Mouse (Mus musculus) E14TG2a.4 (cell line): ENCODE measurements around the gene Gorasp1.

Experiments used
- H3K27me3 ChIP-seq: 2 replicates; pipeline ENCODE4 v1.6.1; 2014; ENCODE audit warnings: low read length, control low read depth; ENCODE audit not compliant: insufficient read depth
- H3K36me3 ChIP-seq: 2 replicates; pipeline ENCODE4 v1.6.1; 2014; ENCODE audit warnings: low read length, control low read depth; ENCODE audit not compliant: insufficient read depth
- H3K4me1 ChIP-seq: replicated peaks from 2 replicates; pipeline ENCODE4 v1.6.1; 2014; ENCODE audit warnings: low read depth, low read length, control low read depth
- H3K4me3 ChIP-seq: replicated peaks from 2 replicates; pipeline ENCODE4 v1.5.1; 2014; ENCODE audit warnings: mild to moderate bottlenecking, low read length
- H3K9me3 ChIP-seq: 2 replicates; pipeline ENCODE4 v1.6.1; 2014; ENCODE audit warnings: low read length, control low read depth
- CTCF ChIP-seq: conservative IDR thresholded peaks from 2 replicates; pipeline ENCODE4 v1.5.1; 2014; ENCODE audit warnings: low read length
- NANOG ChIP-seq: IDR thresholded peaks from 2 replicates; pipeline ENCODE4 v1.6.1; 2014; ENCODE audit warnings: borderline replicate concordance, low read length, mixed read lengths
- POU5F1 ChIP-seq: IDR thresholded peaks from 2 replicates; pipeline ENCODE4 v1.6.1; 2014; ENCODE audit warnings: low read length, borderline replicate concordance

The Gorasp1 gene

GRCm38 (mm10) chr9:119975286-119975685 is 37.9 kb upstream of the Gorasp1 start:
- Histone ChIP-seq H3K36me3 (peaks cover 67% of the 10 kb centered on the region), H3K27me3 (no peaks in the 10 kb centered on the region), H3K4me1 (peaks cover 98% of the 10 kb centered on the region), H3K4me3 (no peak overlapping the region), H3K9me3 (no peaks in the 10 kb centered on the region)
- TF ChIP-seq CTCF (no peak), NANOG (no peak)

- Histone ChIP-seq H3K27me3 (no peaks in the 10 kb centered on the region), H3K36me3 (peaks cover 68% of the 10 kb centered on the region), H3K9me3 (no peaks in the 10 kb centered on the region), H3K4me3 (peak overlapping the region; percentile 77), H3K4me1 (peaks cover 99% of the 10 kb centered on the region)
- TF ChIP-seq NANOG: no peak
- no peak for TF ChIP-seq POU5F1
- peak; percentile 71 for TF ChIP-seq CTCF
Measured at GRCm38 (mm10) chr9:119974609-119975008, 37.2 kb upstream of the Gorasp1 start.

GRCm38 (mm10) chr9:119973869-119974520 is 36.6 kb upstream of the Gorasp1 start:
- Histone ChIP-seq H3K27me3 (no peaks in the 10 kb centered on the region), H3K4me3 (peak overlapping the region; percentile 77), H3K36me3 (peaks cover 64% of the 10 kb centered on the region), H3K9me3 (no peaks in the 10 kb centered on the region), H3K4me1 (peaks cover 95% of the 10 kb centered on the region)
- TF ChIP-seq CTCF (peak; percentile 82), NANOG (no peak)

GRCm38 (mm10) chr9:119973281-119973680 is 35.9 kb upstream of the Gorasp1 start:
- H3K4me3 ChIP-seq: peak overlapping the region; percentile 77
- H3K27me3 ChIP-seq: no peaks in the 10 kb centered on the region
- H3K36me3 ChIP-seq: peaks cover 62% of the 10 kb centered on the region
- peaks cover 88% of the 10 kb centered on the region for H3K4me1 ChIP-seq
- no peaks in the 10 kb centered on the region for H3K9me3 ChIP-seq
- no peak for TF ChIP-seq NANOG
- TF ChIP-seq POU5F1: no peak
- no peak for TF ChIP-seq CTCF

- H3K9me3 ChIP-seq: no peaks in the 10 kb centered on the region
- peaks cover 86% of the 10 kb centered on the region for H3K4me1 ChIP-seq
- H3K4me3 ChIP-seq: 0 out of 2 replicates have a peak overlapping the region, but pooled peaks have one; percentile 77
Measured at GRCm38 (mm10) chr9:119972582-119972981, 35.2 kb upstream of the Gorasp1 start.

GRCm38 (mm10) chr9:119972166-119972565 is 34.8 kb upstream of the Gorasp1 start:
- H3K4me3 ChIP-seq: peak overlapping the region; percentile 50; the same call in 1 of the 2 replicates
- H3K9me3 ChIP-seq: no peaks in the 10 kb centered on the region
- no peaks in the 10 kb centered on the region for H3K27me3 ChIP-seq
- H3K4me1 ChIP-seq: peaks cover 86% of the 10 kb centered on the region
- H3K36me3 ChIP-seq: peaks cover 62% of the 10 kb centered on the region
- no peak for TF ChIP-seq POU5F1
- TF ChIP-seq CTCF: no peak
- no peak for TF ChIP-seq NANOG

More at GRCm38 (mm10) chr9:119972582-119972981, 35.2 kb upstream of the Gorasp1 start:
- TF ChIP-seq NANOG (no peak), CTCF (no peak), POU5F1 (no peak)
- Histone ChIP-seq H3K36me3 (peaks cover 62% of the 10 kb centered on the region), H3K27me3 (no peaks in the 10 kb centered on the region)

- no peaks in the 10 kb centered on the region for H3K27me3 ChIP-seq
- no peak for TF ChIP-seq CTCF
- no peak for TF ChIP-seq POU5F1
- no peak for TF ChIP-seq NANOG
- H3K36me3 ChIP-seq: peaks cover 52% of the 10 kb centered on the region
- H3K4me1 ChIP-seq: peaks cover 86% of the 10 kb centered on the region
- no peaks in the 10 kb centered on the region for H3K9me3 ChIP-seq
- H3K4me3 ChIP-seq: peak overlapping the region; percentile 50
Measured at GRCm38 (mm10) chr9:119970763-119971656, 33.6 kb upstream of the Gorasp1 start.

GRCm38 (mm10) chr9:119970221-119970620 is 32.9 kb upstream of the Gorasp1 start:
- peaks cover 87% of the 10 kb centered on the region for H3K4me1 ChIP-seq
- H3K36me3 ChIP-seq: peaks cover 47% of the 10 kb centered on the region
- TF ChIP-seq CTCF (peak; percentile 57), POU5F1 (no peak)
- H3K4me3 ChIP-seq: no peak overlapping the region
- no peaks in the 10 kb centered on the region for H3K9me3 ChIP-seq
- no peaks in the 10 kb centered on the region for H3K27me3 ChIP-seq

- H3K4me3 ChIP-seq: no peak overlapping the region
- peaks cover 43% of the 10 kb centered on the region for H3K36me3 ChIP-seq
- H3K27me3 ChIP-seq: no peaks in the 10 kb centered on the region
Measured at GRCm38 (mm10) chr9:119969811-119970210, 32.4 kb upstream of the Gorasp1 start.

More at GRCm38 (mm10) chr9:119969811-119970210, 32.4 kb upstream of the Gorasp1 start:
- H3K9me3 ChIP-seq: no peaks in the 10 kb centered on the region
- H3K4me1 ChIP-seq: peaks cover 83% of the 10 kb centered on the region
- TF ChIP-seq NANOG: no peak
- TF ChIP-seq POU5F1: no peak
- no peak for TF ChIP-seq CTCF
